Mouse (Mus musculus): Measurements from ENCODE around the gene Pdia6. TPM values are rescaled to one million over a fixed set of nuclear protein-coding genes. Genes with fewer than 3 reads are reported as not detected.

Gene Pdia6
- total RNA-seq, 2 experiments from 2014 or later = 187 to 216 TPM

Other genes starting within 250 kb of the Pdia6 start
- under 1 TPM; 0.10 to 0.20 TPM for gene Kcnf1, start 89.7 kb upstream of the Pdia6 start, total RNA-seq (2021)
- gene Atp6v1c2, start 62.8 kb downstream of the Pdia6 start, total RNA-seq (2021) = 1 to 10 TPM; 1.5 to 2.2 TPM
- 10 to 100 TPM; 17.1 to 21.6 TPM for gene Nol10, start 81.9 kb downstream of the Pdia6 start, total RNA-seq (2021)

All from adrenal gland, postnatal 36 days (tissue).